Mouse (Mus musculus) layer of hippocampus, postnatal 25 days (tissue): ENCODE results near the gene Dennd4a. TPM values are rescaled to one million over a fixed set of nuclear protein-coding genes. Genes with fewer than 3 reads are reported as not detected.

Experiments
- DNase-seq, 2 experiments: peaks; one replicate each; pipeline ENCODE4 v3.0.0; 2022; ENCODE audit warnings: mixed read lengths in 2 of 2, low spot score in 1 of 2; ENCODE audit errors: extremely low spot score in 1 of 2
- total RNA-seq, 2 experiments: library from RNA; stranded (reverse); gene quantifications; 2 replicates each; pipeline ENCODE4 v1.2.3; 2021

Gene Dennd4a
- total RNA-seq, result 10 to 100 TPM; 37.2 to 43.1 TPM

DNA sequence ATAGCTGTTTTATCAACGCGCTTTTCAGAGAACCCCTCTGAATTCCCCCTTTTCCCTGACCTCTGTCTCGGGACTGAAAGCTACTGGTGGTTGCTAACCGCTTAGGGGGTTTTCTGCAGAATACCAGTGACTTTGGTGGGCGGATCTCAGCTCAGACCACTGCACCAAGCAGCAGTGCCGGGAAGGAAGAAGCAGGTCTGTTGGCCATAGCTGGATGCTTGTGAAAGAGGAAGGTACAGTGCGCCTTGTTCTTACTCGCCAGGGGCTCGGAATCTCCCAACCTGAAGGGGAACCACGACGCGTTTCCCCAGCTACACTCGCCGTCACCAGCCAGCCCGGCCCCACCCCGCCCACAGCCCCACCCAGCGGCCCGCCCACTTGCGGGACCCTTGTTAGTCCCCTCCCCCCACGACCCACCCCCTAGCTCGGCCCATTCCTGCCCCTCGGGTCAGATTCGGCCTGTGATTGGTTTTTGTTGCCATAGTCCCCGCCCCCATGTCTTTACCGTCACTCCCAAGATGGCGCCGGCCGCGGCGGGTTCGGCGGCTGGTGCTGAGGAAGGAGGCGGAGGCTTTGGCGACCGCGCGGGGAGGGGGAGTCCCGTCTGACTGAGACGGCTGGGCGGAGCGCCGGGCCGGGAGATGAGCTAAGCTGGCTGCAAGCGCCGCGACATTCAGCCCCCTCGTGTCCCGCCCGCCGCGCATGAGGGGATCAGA, at the start of gene Dennd4a:
Dennd4a (plus strand) TSS at position 519 of the 716 bp plus-strand sequence.
- DNase-seq, result peak; percentile 92 to 98

GRCm38 (mm10) chr9:64764824-64765223, 46.3 kb upstream of the Dennd4a start:
- DNase-seq, result no peak

- DNase-seq, result no peak
Observed at GRCm38 (mm10) chr9:64766136-64766535, 45.0 kb upstream of the Dennd4a start.

DNA sequence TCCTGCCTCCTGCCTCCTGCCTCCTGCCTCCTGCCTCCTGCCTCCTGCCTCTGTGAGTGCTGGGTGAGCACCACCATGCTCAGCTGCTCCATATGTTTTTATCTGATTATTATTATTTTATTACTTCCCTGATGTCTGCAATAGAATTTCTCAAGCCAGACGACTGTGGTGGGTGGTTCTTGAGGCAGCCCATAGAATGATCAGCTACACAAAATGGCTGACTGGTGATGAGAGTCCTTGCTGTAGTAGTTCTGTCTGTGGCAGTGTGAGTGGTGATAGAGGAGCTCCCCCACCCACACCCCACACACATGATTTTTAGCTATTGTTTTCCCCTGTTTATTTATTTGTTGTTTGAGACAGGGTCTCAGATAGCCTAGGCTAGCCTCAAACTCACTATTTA, 43.3 kb upstream of the Dennd4a start:
- DNase-seq, result no peak

GRCm38 (mm10) chr9:64769066-64769695, 42.0 kb upstream of the Dennd4a start:
- peak in 1 of 2 experiments; percentile 71 for DNase-seq

DNA sequence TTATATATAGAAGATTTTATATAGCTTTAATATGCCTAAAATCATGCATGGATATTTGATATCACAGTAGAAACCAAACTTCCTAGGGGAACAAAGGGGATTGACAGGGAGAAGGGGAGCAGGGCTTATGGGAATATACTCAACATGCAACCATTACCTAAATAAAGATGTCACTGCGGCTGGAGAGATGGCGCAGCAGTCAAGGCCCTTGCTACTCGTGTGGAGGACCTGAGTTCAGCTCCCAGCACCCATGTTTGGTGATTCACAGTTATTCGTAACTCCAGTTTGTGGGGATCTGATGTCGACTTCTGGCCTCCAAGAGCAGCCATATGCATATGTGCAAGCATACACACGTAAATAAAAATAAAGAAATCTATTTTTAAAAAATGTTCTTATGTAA, 41.2 kb upstream of the Dennd4a start:
- DNase-seq, result no peak

DNA sequence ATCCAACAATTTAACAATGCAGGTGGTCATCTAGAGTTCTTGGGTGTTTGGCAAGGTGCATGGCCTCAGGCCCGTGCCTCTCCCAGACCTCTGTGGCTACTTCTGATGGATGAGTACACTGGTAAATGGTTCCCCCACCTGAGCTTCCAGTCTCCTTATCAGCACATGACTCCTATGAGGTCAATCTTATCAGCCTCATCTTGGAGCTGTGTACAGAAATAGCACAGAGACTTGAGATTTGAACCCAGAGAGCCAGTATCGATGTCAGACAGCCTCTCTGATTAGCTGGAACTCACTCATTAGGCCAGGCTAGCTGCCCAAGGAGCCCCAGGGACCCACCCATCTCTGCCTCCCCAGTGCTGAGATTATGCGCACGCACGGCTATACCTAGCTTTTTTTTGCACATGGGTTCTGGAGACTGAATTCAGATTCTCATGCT, 40.7 kb upstream of the Dennd4a start:
- DNase-seq, result no peak

- peak in 1 of 2 experiments; percentile 47 for DNase-seq
Observed at GRCm38 (mm10) chr9:64771236-64771635, 39.9 kb upstream of the Dennd4a start.

GRCm38 (mm10) chr9:64773254-64773653, 37.9 kb upstream of the Dennd4a start:
- DNase-seq, result no peak

DNA sequence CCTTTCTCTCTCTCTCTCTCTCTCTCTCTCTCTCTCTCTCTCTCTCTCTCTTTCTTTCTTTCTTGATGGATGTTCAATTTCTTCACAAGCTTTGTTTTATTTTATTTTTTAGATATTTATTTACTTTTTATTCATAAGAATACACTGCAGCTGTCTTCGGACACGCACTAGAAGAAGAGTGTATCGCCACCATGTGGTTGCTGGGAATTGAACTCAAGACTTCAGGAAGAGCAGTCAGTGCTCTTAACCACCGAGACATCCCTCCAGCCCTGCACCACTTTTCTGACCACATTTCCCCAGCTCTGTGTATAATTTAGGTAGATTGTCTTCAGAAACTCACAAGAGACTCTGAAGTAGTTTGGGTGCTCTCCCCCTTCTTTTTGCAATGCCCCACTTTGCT, 37.2 kb upstream of the Dennd4a start:
- DNase-seq, result peak in 1 of 2 experiments; percentile 25

DNA sequence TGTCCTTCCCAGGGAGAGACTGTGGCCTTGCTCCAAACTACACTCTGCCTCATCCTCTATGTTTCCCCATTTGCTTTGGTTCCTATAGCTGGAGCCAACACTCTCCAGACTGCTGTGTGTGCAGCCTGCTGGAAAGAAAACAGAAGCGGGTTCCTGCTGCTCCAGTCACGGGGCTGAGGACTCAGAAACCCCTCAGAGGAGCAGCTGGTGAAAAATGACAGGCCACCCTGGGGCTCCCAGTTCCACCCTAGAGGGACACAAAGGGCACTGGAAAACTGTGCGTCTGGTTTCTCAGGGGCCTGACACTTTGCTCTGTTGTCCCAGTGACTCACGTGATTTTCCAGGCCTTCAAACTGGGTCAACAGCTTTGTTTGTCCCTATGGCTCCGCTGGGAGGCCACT, 36.7 kb upstream of the Dennd4a start:
- no peak for DNase-seq

- DNase-seq, result no peak
Observed at GRCm38 (mm10) chr9:64774883-64775282, 36.3 kb upstream of the Dennd4a start.

- no peak for DNase-seq
Observed at GRCm38 (mm10) chr9:64775491-64775890, 35.6 kb upstream of the Dennd4a start.

DNA sequence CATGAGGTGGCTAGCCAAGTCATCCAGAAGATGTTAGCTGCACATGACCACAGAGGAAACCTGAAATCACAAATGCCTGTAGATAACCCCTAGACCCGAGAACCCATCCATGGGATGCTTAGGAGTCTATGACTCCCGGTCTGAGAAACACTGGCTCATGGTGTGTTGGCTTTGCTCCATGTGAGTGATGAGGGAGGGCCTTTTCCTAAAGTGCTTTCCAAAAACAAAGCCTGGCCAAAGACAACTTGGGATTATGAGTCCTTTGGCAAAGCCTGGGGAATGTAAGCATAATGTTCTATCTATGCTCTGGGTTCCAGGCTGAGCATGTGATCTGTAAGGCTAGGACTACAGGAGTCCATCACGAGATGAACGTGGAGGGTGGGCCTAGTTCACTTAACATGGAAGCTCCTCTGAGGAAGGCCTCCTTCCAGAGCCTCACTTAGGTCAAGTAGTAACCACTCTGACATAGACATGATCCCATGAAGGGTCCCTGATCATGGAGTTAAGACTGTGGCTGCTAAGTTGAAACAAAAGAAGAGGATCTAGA, 33.6 kb upstream of the Dennd4a start:
- DNase-seq, result no peak

- no peak for DNase-seq
Observed at GRCm38 (mm10) chr9:64778151-64778550, 33.0 kb upstream of the Dennd4a start.

DNA sequence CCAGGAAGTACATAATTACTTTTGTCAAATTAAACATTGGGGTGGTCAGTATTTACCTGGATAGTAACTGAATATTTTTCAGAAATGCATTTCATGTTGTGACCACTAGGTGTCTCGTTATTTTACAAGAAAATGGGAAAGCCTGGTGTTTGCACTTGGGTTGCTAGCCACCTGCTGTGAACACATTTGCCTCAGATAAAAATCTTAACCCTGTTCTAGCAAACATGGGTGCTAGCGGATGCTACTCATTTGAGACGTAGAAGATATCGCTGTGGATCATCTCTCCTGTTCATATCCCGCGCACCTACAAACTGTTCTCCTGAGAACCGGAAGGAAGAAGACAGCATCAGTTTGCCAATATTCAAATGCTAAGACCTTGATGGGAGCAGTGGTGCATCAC, 31.5 kb upstream of the Dennd4a start:
- DNase-seq, result no peak

GRCm38 (mm10) chr9:64783511-64783910, 27.6 kb upstream of the Dennd4a start:
- no peak for DNase-seq

DNA sequence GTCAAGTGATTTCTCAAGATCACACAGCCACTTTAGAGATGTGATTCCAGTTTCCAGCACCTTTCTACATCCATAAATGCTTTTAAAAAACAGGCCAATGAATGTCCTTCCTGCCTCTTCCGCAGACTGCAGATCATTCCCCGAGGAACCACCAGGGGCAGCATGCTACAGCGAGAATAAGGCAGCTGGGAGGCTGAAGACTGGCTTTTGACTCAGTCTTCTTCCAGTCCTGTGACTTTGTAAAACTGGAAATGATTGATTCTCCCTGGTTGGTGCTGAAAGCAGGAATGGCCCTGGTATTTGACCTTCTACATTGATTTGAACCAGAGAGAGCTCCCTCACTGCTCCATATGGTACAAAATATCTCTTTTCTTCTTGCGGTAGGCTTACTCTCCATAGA, 26.3 kb upstream of the Dennd4a start:
- peak in 1 of 2 experiments; percentile 53 for DNase-seq

DNA sequence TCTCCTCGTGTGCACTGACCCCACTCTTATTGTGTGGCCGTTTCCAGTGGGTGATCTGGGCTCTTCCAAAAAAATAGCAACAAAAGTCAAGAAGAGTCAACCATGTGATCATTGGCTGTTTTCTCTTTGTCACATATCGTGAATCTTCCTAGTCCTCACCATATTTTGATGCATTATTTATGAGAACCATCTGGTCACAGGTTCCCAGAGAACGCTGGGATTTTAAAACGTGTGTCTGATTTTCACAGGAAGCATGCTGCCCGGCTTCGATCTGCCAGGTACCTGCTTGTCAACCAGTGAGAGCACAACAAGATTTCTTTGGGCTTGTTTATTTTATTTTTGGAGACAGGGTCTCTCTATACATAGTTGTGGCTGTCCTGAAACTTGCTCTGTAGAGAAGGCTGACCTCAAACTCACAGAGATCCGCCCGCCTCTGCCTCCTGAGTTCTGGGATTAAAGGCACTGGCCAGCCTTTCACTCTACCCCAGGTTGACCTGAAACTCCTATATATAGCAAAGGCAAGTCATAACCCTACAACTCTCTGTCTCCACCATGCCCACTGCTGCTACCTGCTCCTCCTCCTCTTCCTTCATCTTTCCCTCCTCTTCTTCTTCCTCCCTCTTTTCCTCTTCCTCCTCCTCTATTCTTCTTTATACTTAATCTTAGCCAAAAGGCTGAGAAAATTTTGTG, 24.8 kb upstream of the Dennd4a start:
- DNase-seq, result no peak

DNA sequence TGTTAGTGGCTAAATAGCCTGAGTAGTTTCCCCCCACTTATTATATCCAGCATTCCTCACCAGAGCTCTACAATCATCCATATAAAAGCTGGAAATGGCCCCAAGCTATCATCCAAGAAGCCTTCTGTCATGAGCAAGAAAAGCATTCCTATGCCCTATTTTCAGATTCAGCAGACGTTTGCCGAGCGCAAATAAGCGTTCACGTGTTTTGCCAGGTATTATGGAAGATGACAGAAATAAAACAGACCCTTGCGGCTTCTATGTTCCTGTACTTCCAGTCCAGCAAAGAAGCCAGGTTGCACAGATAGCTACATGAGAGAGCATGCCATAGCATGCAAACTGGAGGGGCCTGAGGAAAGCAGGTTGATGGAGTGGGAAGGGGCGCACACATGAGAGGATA, 23.1 kb upstream of the Dennd4a start:
- DNase-seq, result no peak

DNA sequence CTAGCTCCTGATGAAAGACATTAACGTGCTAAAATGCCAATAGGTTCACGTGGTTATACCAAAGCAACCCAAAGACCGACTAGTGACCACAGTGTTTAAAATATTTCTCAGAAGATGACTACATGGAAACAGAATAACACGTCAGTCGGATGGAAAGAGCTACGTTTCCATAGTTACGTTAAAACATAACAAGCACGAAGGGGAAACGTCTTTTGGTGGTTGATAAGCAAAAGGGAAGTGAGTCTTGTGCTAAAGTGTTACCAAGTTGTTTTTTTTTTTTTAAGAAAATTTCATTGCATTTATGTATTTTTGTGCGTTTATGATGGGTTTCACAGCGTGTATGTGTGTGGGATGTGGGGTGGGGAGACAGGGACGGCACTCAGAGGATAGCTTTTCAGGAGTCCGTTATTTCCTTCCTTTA, 21.8 kb upstream of the Dennd4a start:
- DNase-seq, result no peak
